In genomic region chr14:24493256-24493655, GRCm38 (mm10) we compare ENCODE assay signal across 12 mouse cellular contexts. TPM values are rescaled to one million over a fixed set of nuclear protein-coding genes. Genes with fewer than 3 reads are reported as not detected.
DNase-seq lines count a peak whose midpoint lies in the region; ATAC-seq and TF ChIP-seq lines count a peak whose summit lies in the region.
"Had no signal": no experiment of that assay in that cellular context is flagged by ENCODE, and none has a peak within 500 bp of the region (broad histone marks: within the 10 kb centered on the region; RNA-seq: fewer than 3 reads in every experiment).

No protein-coding gene starts in this region.

- H3K36me3 ChIP-seq in kidney, embryonic 14.5 days (ENCODE audit: control insufficient read depth, insufficient read depth, low read length): peaks cover 67% of the 10 kb centered on the region
- H3K36me3 ChIP-seq in MEL (ENCODE audit: control insufficient read depth in 1 of 2, insufficient read depth in 2 of 2, low read length in 2 of 2): peaks cover 41 to 46% of the 10 kb centered on the region in 2 experiments
- H3K36me3 ChIP-seq in liver, embryonic 12.5 days: peaks cover 68% of the 10 kb centered on the region

- no peak for ATAC-seq in kidney, embryonic 14.5 days (ENCODE audit: low FRiP score, low TSS enrichment)
- ATAC-seq in liver, embryonic 12.5 days: no peak

- H3K4me3 ChIP-seq in kidney, embryonic 14.5 days (ENCODE audit: low read length): no peak overlapping the region; the same call in 1 of the 2 replicates
- H3K4me3 ChIP-seq in MEL (ENCODE audit: control insufficient read depth in 1 of 2, insufficient read depth in 1 of 2, low read depth in 2 of 2, low read length in 2 of 2): peak overlapping the region; percentile 87 to 97
- H3K4me3 ChIP-seq in liver, embryonic 12.5 days: peak overlapping the region; percentile 79
- H3K4me3 ChIP-seq: megakaryocyte, embryonic 14.5 days had no signal

- H3K27ac ChIP-seq in kidney, embryonic 14.5 days (ENCODE audit: low read depth, low read length): no peak overlapping the region
- peak overlapping the region; percentile 32 for H3K27ac ChIP-seq in MEL (ENCODE audit: control insufficient read depth, low read depth, low read length)
- H3K27ac ChIP-seq in liver, embryonic 12.5 days: 0 out of 2 replicates have a peak overlapping the region, but pooled peaks have one; percentile 3
- H3K27ac ChIP-seq: kidney, postnatal 0 days had no signal

- H3K9ac ChIP-seq in kidney, embryonic 14.5 days (ENCODE audit: low read depth, low read length): peak overlapping the region; percentile 40; the same call in 1 of the 2 replicates
- peak overlapping the region; percentile 100 for H3K9ac ChIP-seq in MEL (ENCODE audit: control insufficient read depth, low read depth, low read length, poor library complexity, severe bottlenecking)
- H3K9ac ChIP-seq in liver, embryonic 12.5 days: peak overlapping the region; percentile 93

- TF ChIP-seq POLR2A in MEL (IDR thresholded peaks at IDR 0.05; ENCODE audit: control insufficient read depth in 1 of 2, insufficient read depth in 1 of 2, low read depth in 1 of 2, low read length in 2 of 2, poor library complexity in 1 of 2): peak in 1 of 2 experiments; percentile 43; a peak in 2 of 4 replicates

- TF ChIP-seq RAD21 in MEL (IDR thresholded peaks at IDR 0.05; ENCODE audit: low read depth, low read length): no peak

- DNase-seq in adrenal gland, adult (ENCODE audit: inconsistent age in 2 of 2, low spot score in 1 of 2): peak; percentile 62 to 78
- no peak for DNase-seq in adrenal gland, postnatal 4 days (ENCODE audit: low spot score in 2 of 2)
- no peak for DNase-seq in kidney, postnatal 25 days
- DNase-seq in MEL (ENCODE audit: low read depth, low spot score): peak; percentile 42
- no peak for DNase-seq in layer of hippocampus, postnatal 25 days (ENCODE audit: extremely low spot score in 1 of 2, low spot score in 1 of 2)
- DNase-seq in embryo, embryonic 10.5 days (ENCODE audit: low spot score): no peak
- DNase-seq: heart, postnatal 10 days; spleen, adult 18-20 months had no signal

- TF ChIP-seq EP300 in MEL (IDR thresholded peaks at IDR 0.05; ENCODE audit: low read depth in 1 of 2, low read length in 2 of 2): no peak

- WGBS in kidney, embryonic 14.5 days: 91% methylated on average over 9 of the region's 9 CpGs
- WGBS in liver, embryonic 12.5 days (ENCODE audit: insufficient replicate concordance): 68% methylated on average over 9 of the region's 9 CpGs

- no peak for TF ChIP-seq CTCF in MEL (IDR thresholded peaks at IDR 0.05 in 2 of 3, conservative IDR thresholded peaks at IDR 0.05 in 1 of 3; ENCODE audit: control insufficient read depth in 1 of 3, insufficient read depth in 1 of 3, low read depth in 2 of 3, low read length in 3 of 3, poor library complexity in 1 of 3, severe bottlenecking in 1 of 3)

- H3K9me3 ChIP-seq in kidney, embryonic 14.5 days (ENCODE audit: control insufficient read depth, low read length): no peaks in the 10 kb centered on the region
- no peaks in the 10 kb centered on the region for H3K9me3 ChIP-seq in MEL (replicated peaks; ENCODE audit: insufficient read depth, low read length)
- no peaks in the 10 kb centered on the region for H3K9me3 ChIP-seq in liver, embryonic 12.5 days (replicated peaks)
- H3K9me3 ChIP-seq: megakaryocyte, embryonic 14.5 days had no signal

- H3K4me2 ChIP-seq in kidney, embryonic 14.5 days (replicated peaks; ENCODE audit: low read depth, low read length): peak overlapping the region; percentile 29; the same call in 1 of the 2 replicates
- H3K4me2 ChIP-seq in liver, embryonic 12.5 days: peak overlapping the region; percentile 82

- H3K4me1 ChIP-seq in kidney, embryonic 14.5 days (ENCODE audit: control insufficient read depth, insufficient read depth, low read length): peaks cover 19% of the 10 kb centered on the region
- peaks cover 0 to 18% of the 10 kb centered on the region in 2 experiments; a peak in 2 of 4 replicates for H3K4me1 ChIP-seq in MEL (ENCODE audit: control insufficient read depth in 1 of 2, insufficient read depth in 2 of 2, low read length in 2 of 2)
- H3K4me1 ChIP-seq in liver, embryonic 12.5 days: peaks cover 41% of the 10 kb centered on the region

- H3K79me2 ChIP-seq in MEL (ENCODE audit: control insufficient read depth, insufficient read depth, low read length, poor library complexity): peaks cover 47% of the 10 kb centered on the region

- no peaks in the 10 kb centered on the region for H3K27me3 ChIP-seq in kidney, embryonic 14.5 days (ENCODE audit: control insufficient read depth, insufficient read depth, low read length)
- no peaks in the 10 kb centered on the region for H3K27me3 ChIP-seq in MEL (ENCODE audit: control insufficient read depth in 1 of 2, insufficient read depth in 2 of 2, low read length in 2 of 2)
- H3K27me3 ChIP-seq in liver, embryonic 12.5 days (replicated peaks): no peaks in the 10 kb centered on the region
- H3K27me3 ChIP-seq: megakaryocyte, embryonic 14.5 days had no signal

TF ChIP-seq in MEL, 35 proteins besides CTCF, POLR2A, EP300 and RAD21:
- peak; percentile 30; the same call in 1 of the 2 replicates for TF ChIP-seq CHD1 (IDR thresholded peaks at IDR 0.05; ENCODE audit: low read depth, low read length)
- TF ChIP-seq NRF1 (IDR thresholded peaks at IDR 0.05; ENCODE audit: insufficient read depth, low read depth, low read length, poor library complexity, severe bottlenecking): no peak
- TF ChIP-seq MXI1 (IDR thresholded peaks at IDR 0.05; ENCODE audit: low read depth, low read length): peak; percentile 2; the same call in 1 of the 2 replicates

RNA-seq across cellular contexts. Expression of gene Rps24, which starts 6.3 kb away (rescaled TPM):
- total RNA-seq in adrenal gland, postnatal 4 days (2021): 1,000 to 10,000 TPM; 1,962 to 2,011 TPM
- 1,338 and 1,904 TPM in 2 replicates for polyA plus RNA-seq in kidney, embryonic 14.5 days (2014; fragmentation: Nextera tagmentation; extraction: Ambion mirVana)
- total RNA-seq in MEL (2012; rRNA removed): 2,513 and 2,687 TPM in 2 replicates
- polyA plus RNA-seq in MEL (2012; ENCODE audit: insufficient read depth in 1 of 2, insufficient read length in 2 of 2, low read depth in 1 of 2, low replicate concordance in 2 of 2, missing spikeins in 1 of 2): 1,000 to 10,000 TPM in 1 of 2 experiments, not detected in 1; 2,914 TPM
- polyA plus RNA-seq in liver, embryonic 12.5 days (2016; fragmentation: Nextera tagmentation; extraction: Ambion mirVana): 1,045 and 1,076 TPM in 2 replicates
- total RNA-seq in layer of hippocampus, postnatal 25 days (2021): 100 to 1,000 TPM; 675 to 721 TPM

RNA-seq across cellular contexts. Expression of gene Polr3a, which starts 6.4 kb away (rescaled TPM):
- 10 to 100 TPM; 29.3 to 32.2 TPM for total RNA-seq in adrenal gland, postnatal 4 days (2021)
- 17.0 and 18.3 TPM in 2 replicates for polyA plus RNA-seq in kidney, embryonic 14.5 days (2014; fragmentation: Nextera tagmentation; extraction: Ambion mirVana)
- total RNA-seq in MEL (2012; rRNA removed): 22.8 and 24.0 TPM in 2 replicates
- 10 to 100 TPM in 1 of 2 experiments, not detected in 1; 26.6 TPM for polyA plus RNA-seq in MEL (2012; ENCODE audit: insufficient read depth in 1 of 2, insufficient read length in 2 of 2, low read depth in 1 of 2, low replicate concordance in 2 of 2, missing spikeins in 1 of 2)
- polyA plus RNA-seq in liver, embryonic 12.5 days (2016; fragmentation: Nextera tagmentation; extraction: Ambion mirVana): 10.8 and 14.0 TPM in 2 replicates
- 10 to 100 TPM; 32.8 to 39.6 TPM for total RNA-seq in layer of hippocampus, postnatal 25 days (2021)

Comparison
In these comparisons a context has a peak if more than half of its experiments do, and no peak if none do; other contexts are left out.
1. DNase-seq: peak in adrenal gland, adult (2 of 2) and MEL (single experiment); none in adrenal gland, postnatal 4 days (0 of 2), kidney, postnatal 25 days (0 of 2), layer of hippocampus, postnatal 25 days (0 of 2) and embryo, embryonic 10.5 days (single experiment).
2. H3K9ac ChIP-seq: peak in every context shown above with its lines; median percentile 100 in MEL; 93 in liver, embryonic 12.5 days; 40 in kidney, embryonic 14.5 days.